Mouse (Mus musculus): ENCODE measurements around the gene Gkn3. TPM values are rescaled to one million over a fixed set of nuclear protein-coding genes. Genes with fewer than 3 reads are reported as not detected.

Gene Gkn3
- polyA plus RNA-seq (2014; fragmentation: Nextera tagmentation; extraction: Ambion mirVana) = 0.29 TPM in 1 of 2 replicates, not detected in the other

- Histone ChIP-seq H3K9ac (ENCODE audit: low read depth, low read length) (no peak within 1 kb of the TSS), H3K4me1 (replicated peaks; ENCODE audit: control insufficient read depth, insufficient read depth, low read length) (peaks cover 2% of the 10 kb centered on the region; the same call in 1 of the 2 replicates), H3K4me3 (ENCODE audit: low read depth, low read length) (no peak within 1 kb of the TSS), H3K4me2 (replicated peaks; ENCODE audit: low read depth, low read length) (no peak within 1 kb of the TSS), H3K27me3 (ENCODE audit: control insufficient read depth, insufficient read depth, low read length) (no peaks in the 10 kb centered on the region), H3K9me3 (ENCODE audit: control insufficient read depth, low read length) (no peaks in the 10 kb centered on the region), H3K27ac (ENCODE audit: low read depth, low read length) (no peak within 1 kb of the TSS), H3K36me3 (ENCODE audit: control insufficient read depth, insufficient read depth, low read length) (no peaks in the 10 kb centered on the region)
- WGBS = 65% methylated on average over 7 of the region's 7 CpGs
- no peak for DNase-seq (ENCODE audit: low spot score)
- no peak for ATAC-seq (ENCODE audit: low FRiP score)
Observed at GRCm38 (mm10) chr6:87388877-87389276, at the start of gene Gkn3. Gkn3 (minus strand) TSS chr6:87388935.

GRCm38 (mm10) chr6:87436745-87437144 lies 48.0 kb upstream of the Gkn3 start:
- Histone ChIP-seq H3K9ac (ENCODE audit: low read depth, low read length) (no peak overlapping the region), H3K4me2 (replicated peaks; ENCODE audit: low read depth, low read length) (no peak overlapping the region), H3K27me3 (ENCODE audit: control insufficient read depth, insufficient read depth, low read length) (no peaks in the 10 kb centered on the region), H3K9me3 (ENCODE audit: control insufficient read depth, low read length) (no peaks in the 10 kb centered on the region), H3K27ac (ENCODE audit: low read depth, low read length) (no peak overlapping the region), H3K4me3 (ENCODE audit: low read depth, low read length) (no peak overlapping the region), H3K4me1 (replicated peaks; ENCODE audit: control insufficient read depth, insufficient read depth, low read length) (no peaks in the 10 kb centered on the region), H3K36me3 (ENCODE audit: control insufficient read depth, insufficient read depth, low read length) (no peaks in the 10 kb centered on the region)
- 94% methylated on average over 8 of the region's 8 CpGs for WGBS
- DNase-seq (ENCODE audit: low spot score) (no peak), ATAC-seq (ENCODE audit: low FRiP score) (no peak)

- H3K4me3 ChIP-seq (ENCODE audit: low read depth, low read length) = no peak overlapping the region
- H3K27me3 ChIP-seq (ENCODE audit: control insufficient read depth, insufficient read depth, low read length) = no peaks in the 10 kb centered on the region
- H3K4me1 ChIP-seq (replicated peaks; ENCODE audit: control insufficient read depth, insufficient read depth, low read length) = no peaks in the 10 kb centered on the region
- H3K4me2 ChIP-seq (replicated peaks; ENCODE audit: low read depth, low read length) = no peak overlapping the region
- H3K9me3 ChIP-seq (ENCODE audit: control insufficient read depth, low read length) = no peaks in the 10 kb centered on the region
- no peaks in the 10 kb centered on the region for H3K36me3 ChIP-seq (ENCODE audit: control insufficient read depth, insufficient read depth, low read length)
- H3K27ac ChIP-seq (ENCODE audit: low read depth, low read length) = no peak overlapping the region
- DNase-seq (ENCODE audit: low spot score) = no peak
- no peak overlapping the region for H3K9ac ChIP-seq (ENCODE audit: low read depth, low read length)
- ATAC-seq (ENCODE audit: low FRiP score) = no peak
- 90% methylated on average over 3 of the region's 3 CpGs for WGBS
Observed at GRCm38 (mm10) chr6:87435791-87436190, 47.1 kb upstream of the Gkn3 start.

- no peaks in the 10 kb centered on the region for H3K27me3 ChIP-seq (ENCODE audit: control insufficient read depth, insufficient read depth, low read length)
- H3K4me1 ChIP-seq (replicated peaks; ENCODE audit: control insufficient read depth, insufficient read depth, low read length) = no peaks in the 10 kb centered on the region
- no peak for DNase-seq (ENCODE audit: low spot score)
- H3K4me3 ChIP-seq (ENCODE audit: low read depth, low read length) = no peak within 1 kb of the TSS
- 80% methylated on average over 7 of the region's 7 CpGs for WGBS
- no peaks in the 10 kb centered on the region for H3K9me3 ChIP-seq (ENCODE audit: control insufficient read depth, low read length)
- H3K27ac ChIP-seq (ENCODE audit: low read depth, low read length) = no peak within 1 kb of the TSS
- H3K9ac ChIP-seq (ENCODE audit: low read depth, low read length) = no peak within 1 kb of the TSS
- no peak for ATAC-seq (ENCODE audit: low FRiP score)
- H3K36me3 ChIP-seq (ENCODE audit: control insufficient read depth, insufficient read depth, low read length) = no peaks in the 10 kb centered on the region
- no peak within 1 kb of the TSS for H3K4me2 ChIP-seq (replicated peaks; ENCODE audit: low read depth, low read length)
Observed at GRCm38 (mm10) chr6:87428487-87429044, 39.8 kb upstream of the Gkn3 start, which contains the start of gene Bmp10. Bmp10 (plus strand) TSS chr6:87428994.

GRCm38 (mm10) chr6:87427616-87428015 lies 38.9 kb upstream of the Gkn3 start:
- DNase-seq (ENCODE audit: low spot score) (no peak), ATAC-seq (ENCODE audit: low FRiP score) (no peak)
- no peaks in the 10 kb centered on the region for H3K4me1 ChIP-seq (replicated peaks; ENCODE audit: control insufficient read depth, insufficient read depth, low read length)
- H3K27ac ChIP-seq (ENCODE audit: low read depth, low read length) = no peak overlapping the region
- H3K27me3 ChIP-seq (ENCODE audit: control insufficient read depth, insufficient read depth, low read length) = no peaks in the 10 kb centered on the region
- H3K9me3 ChIP-seq (ENCODE audit: control insufficient read depth, low read length) = no peaks in the 10 kb centered on the region
- H3K9ac ChIP-seq (ENCODE audit: low read depth, low read length) = no peak overlapping the region
- WGBS = 60% methylated on average over 8 of the region's 8 CpGs
- H3K36me3 ChIP-seq (ENCODE audit: control insufficient read depth, insufficient read depth, low read length) = no peaks in the 10 kb centered on the region
- H3K4me2 ChIP-seq (replicated peaks; ENCODE audit: low read depth, low read length) = no peak overlapping the region
- H3K4me3 ChIP-seq (ENCODE audit: low read depth, low read length) = no peak overlapping the region

DNA sequence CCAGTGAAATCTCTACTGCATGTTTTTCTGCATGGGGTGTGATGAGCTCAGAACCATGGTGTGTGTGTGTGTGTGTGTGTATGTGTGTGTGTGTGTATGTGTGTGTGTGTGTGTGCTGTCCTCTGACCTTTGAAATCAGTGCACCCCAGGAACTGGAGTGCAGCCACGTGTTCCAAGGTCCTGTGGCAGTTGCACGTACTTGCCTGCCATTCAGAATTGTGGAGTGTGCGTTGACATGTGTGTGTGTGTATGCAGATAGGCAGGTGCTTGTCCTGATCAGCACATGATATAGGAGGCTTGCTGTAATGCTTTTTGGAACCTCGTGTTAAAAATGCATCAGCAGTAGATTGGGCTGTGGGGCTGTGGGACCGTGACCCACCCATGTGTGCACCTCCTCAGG lies 38.2 kb upstream of the Gkn3 start:
- H3K27me3 ChIP-seq (ENCODE audit: control insufficient read depth, insufficient read depth, low read length) = no peaks in the 10 kb centered on the region
- H3K4me1 ChIP-seq (replicated peaks; ENCODE audit: control insufficient read depth, insufficient read depth, low read length) = no peaks in the 10 kb centered on the region
- no peak overlapping the region for H3K4me2 ChIP-seq (replicated peaks; ENCODE audit: low read depth, low read length)
- no peak overlapping the region for H3K27ac ChIP-seq (ENCODE audit: low read depth, low read length)
- DNase-seq (ENCODE audit: low spot score) (no peak), ATAC-seq (ENCODE audit: low FRiP score) (no peak)
- H3K36me3 ChIP-seq (ENCODE audit: control insufficient read depth, insufficient read depth, low read length) = no peaks in the 10 kb centered on the region
- no peak overlapping the region for H3K4me3 ChIP-seq (ENCODE audit: low read depth, low read length)
- H3K9ac ChIP-seq (ENCODE audit: low read depth, low read length) = no peak overlapping the region
- no peaks in the 10 kb centered on the region for H3K9me3 ChIP-seq (ENCODE audit: control insufficient read depth, low read length)
- 85% methylated on average over 5 of the region's 5 CpGs for whole genome bisulfite sequencing

- Histone ChIP-seq H3K27ac (ENCODE audit: low read depth, low read length) (no peak overlapping the region), H3K4me1 (replicated peaks; ENCODE audit: control insufficient read depth, insufficient read depth, low read length) (no peaks in the 10 kb centered on the region), H3K4me2 (replicated peaks; ENCODE audit: low read depth, low read length) (no peak overlapping the region), H3K9ac (ENCODE audit: low read depth, low read length) (no peak overlapping the region), H3K27me3 (ENCODE audit: control insufficient read depth, insufficient read depth, low read length) (no peaks in the 10 kb centered on the region), H3K4me3 (ENCODE audit: low read depth, low read length) (no peak overlapping the region), H3K36me3 (ENCODE audit: control insufficient read depth, insufficient read depth, low read length) (no peaks in the 10 kb centered on the region), H3K9me3 (ENCODE audit: control insufficient read depth, low read length) (no peaks in the 10 kb centered on the region)
- DNase-seq (ENCODE audit: low spot score) (no peak), ATAC-seq (ENCODE audit: low FRiP score) (no peak)
- 80% methylated on average over 19 of the region's 19 CpGs for WGBS
Observed at GRCm38 (mm10) chr6:87424037-87424816, 35.5 kb upstream of the Gkn3 start.

DNA sequence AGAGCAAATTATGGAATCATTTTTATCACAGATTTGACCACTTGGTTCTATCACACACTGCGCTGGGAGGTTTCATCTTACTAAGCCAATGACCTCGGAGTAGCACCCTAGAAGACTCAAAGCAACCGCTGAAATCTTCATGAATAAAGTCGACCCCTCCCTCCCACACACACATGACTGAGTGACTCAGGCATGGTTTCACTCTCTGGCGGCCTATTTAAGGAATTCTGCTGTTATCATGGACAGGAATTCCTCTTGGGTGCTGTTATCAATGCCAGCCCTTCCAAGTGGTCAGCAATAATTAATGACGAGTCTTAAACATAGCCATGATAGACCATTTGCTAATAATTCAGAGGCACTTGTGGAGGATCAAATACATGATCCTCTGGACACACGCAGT lies 33.6 kb upstream of the Gkn3 start:
- Histone ChIP-seq H3K4me2 (replicated peaks; ENCODE audit: low read depth, low read length) (no peak overlapping the region), H3K36me3 (ENCODE audit: control insufficient read depth, insufficient read depth, low read length) (no peaks in the 10 kb centered on the region), H3K9ac (ENCODE audit: low read depth, low read length) (no peak overlapping the region), H3K27ac (ENCODE audit: low read depth, low read length) (no peak overlapping the region), H3K9me3 (ENCODE audit: control insufficient read depth, low read length) (no peaks in the 10 kb centered on the region), H3K27me3 (ENCODE audit: control insufficient read depth, insufficient read depth, low read length) (no peaks in the 10 kb centered on the region), H3K4me3 (ENCODE audit: low read depth, low read length) (no peak overlapping the region), H3K4me1 (replicated peaks; ENCODE audit: control insufficient read depth, insufficient read depth, low read length) (no peaks in the 10 kb centered on the region)
- ATAC-seq (ENCODE audit: low FRiP score) = no peak
- DNase-seq (ENCODE audit: low spot score) = no peak
- 86% methylated on average over 7 of the region's 7 CpGs for WGBS

GRCm38 (mm10) chr6:87412011-87412410 lies 23.3 kb upstream of the Gkn3 start:
- Histone ChIP-seq H3K9me3 (ENCODE audit: control insufficient read depth, low read length) (no peaks in the 10 kb centered on the region), H3K27me3 (ENCODE audit: control insufficient read depth, insufficient read depth, low read length) (no peaks in the 10 kb centered on the region), H3K27ac (ENCODE audit: low read depth, low read length) (no peak overlapping the region), H3K4me3 (ENCODE audit: low read depth, low read length) (no peak overlapping the region), H3K36me3 (ENCODE audit: control insufficient read depth, insufficient read depth, low read length) (no peaks in the 10 kb centered on the region), H3K9ac (ENCODE audit: low read depth, low read length) (no peak overlapping the region), H3K4me2 (replicated peaks; ENCODE audit: low read depth, low read length) (no peak overlapping the region), H3K4me1 (replicated peaks; ENCODE audit: control insufficient read depth, insufficient read depth, low read length) (0 out of 2 replicates have a peak, but pooled peaks cover 3% of the 10 kb centered on the region)
- WGBS = 44% methylated on average over 3 of the region's 3 CpGs
- DNase-seq (ENCODE audit: low spot score) (no peak), ATAC-seq (ENCODE audit: low FRiP score) (no peak)
